Mouse (Mus musculus) spleen, adult 18-20 months (tissue): ENCODE data around the gene Smarce1.
A peak's percentile ranks its signal among the peaks of the same experiment; 100 is the strongest.
"Not testable (repeated sequence)": the region's sequence is repeated elsewhere in the genome, so short reads cannot be mapped to it uniquely, and the experiment has no call there.

Experiments
- DNase-seq, 2 experiments: peaks; one replicate each; pipeline ENCODE4 v3.0.0; 2022; ENCODE audit warnings: mixed read lengths in 2 of 2

Gene Smarce1

DNA sequence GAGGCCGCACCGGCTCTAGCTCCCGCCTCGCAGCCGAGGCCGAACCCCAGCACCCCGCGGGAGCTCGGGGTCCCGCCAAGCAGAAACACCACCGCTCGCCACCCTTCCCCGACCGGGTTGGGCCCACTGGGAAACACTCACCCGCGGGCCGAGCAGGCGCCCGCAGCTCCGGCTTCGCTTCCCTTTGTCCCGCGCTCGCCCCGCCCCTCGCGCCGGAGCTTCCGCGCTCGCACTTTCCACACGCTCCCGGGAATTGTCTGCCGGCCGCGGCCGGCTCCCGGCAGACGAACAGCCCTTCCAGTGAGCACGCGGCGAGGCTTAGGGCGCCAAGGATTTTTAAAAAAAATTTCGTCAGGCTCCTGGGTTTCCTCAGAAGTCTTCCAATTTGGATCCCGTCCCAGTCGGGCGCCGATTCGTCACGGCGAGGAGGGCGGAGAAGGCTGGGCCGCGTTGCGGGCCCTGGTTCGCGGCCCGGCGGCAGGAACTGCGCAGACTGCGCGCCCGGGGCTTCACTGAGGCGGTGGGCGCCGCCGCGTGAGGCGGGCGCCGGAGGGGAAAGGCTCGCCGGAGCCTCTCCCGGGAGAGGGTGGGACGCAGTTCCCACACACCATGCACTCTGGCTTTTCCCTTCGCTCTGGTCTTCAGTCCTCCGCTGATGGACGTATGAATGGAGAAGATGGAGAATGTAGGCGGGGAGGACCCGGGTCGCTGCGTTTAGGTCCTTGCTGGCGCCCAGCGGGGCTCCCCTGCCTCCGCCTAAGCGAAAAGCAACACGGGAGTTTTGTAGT is at the start of gene Smarce1:
Smarce1 (minus strand) TSS at position 757 of the 788 bp plus-strand sequence.
- DNase-seq = peak; percentile 65 to 80

DNA sequence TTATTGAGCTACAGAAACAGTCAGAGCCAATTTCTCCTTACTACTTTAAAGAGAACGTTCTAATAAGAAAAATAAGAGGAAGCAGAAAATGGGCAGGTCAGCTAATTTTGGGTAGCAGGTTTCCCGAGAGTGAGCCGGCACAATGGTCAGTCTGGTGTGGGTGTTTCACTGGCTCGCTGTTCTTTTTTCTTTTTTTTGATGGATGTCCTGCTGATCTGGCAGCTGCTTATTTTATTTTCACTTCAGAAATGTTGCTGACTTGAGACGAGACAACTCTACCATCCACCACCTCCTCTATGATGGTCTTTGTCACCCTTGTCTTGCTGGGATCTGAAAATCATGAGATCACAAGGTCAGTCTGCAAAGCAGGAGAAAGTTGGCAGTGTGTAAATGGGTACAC is 49.2 kb upstream of the Smarce1 start:
- DNase-seq = no peak

DNA sequence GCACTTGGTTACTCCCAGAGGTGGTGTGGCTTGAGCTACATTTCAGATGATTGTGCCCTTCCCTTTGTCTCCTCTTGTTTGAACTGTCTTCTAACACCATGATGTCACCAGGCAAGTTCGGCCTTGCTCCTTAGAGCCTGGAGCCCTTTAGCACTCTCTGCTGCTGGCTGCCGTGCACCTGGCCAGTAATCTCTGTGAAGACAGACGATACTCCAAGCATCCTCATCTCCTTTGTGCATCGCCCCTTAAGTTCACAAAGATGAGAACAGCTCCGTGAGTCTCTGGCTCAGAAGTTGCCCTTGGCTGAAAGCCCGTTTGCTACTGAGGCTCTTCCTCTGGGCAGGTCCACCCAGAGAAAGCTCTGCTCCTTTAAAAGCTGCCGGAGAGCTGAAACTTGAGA is 46.0 kb upstream of the Smarce1 start:
- no peak for DNase-seq

DNA sequence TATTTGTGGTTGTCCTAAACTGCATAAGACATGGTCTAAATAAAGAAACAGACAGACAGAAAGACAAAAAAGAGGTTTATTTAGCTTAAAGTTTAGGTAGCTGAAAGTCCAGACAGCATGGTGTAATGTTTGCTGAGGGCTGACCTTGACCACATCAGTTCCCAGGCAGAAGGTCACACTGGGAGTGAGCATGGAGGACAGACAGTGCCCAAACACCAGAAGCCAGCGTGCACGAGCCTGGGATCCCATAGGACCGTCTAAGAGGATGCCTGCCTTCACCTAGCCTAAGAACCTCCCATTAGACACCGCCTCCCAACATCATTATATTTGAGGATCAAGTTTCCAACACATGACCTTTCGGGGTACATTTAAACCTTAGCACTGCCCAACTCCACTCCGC is 44.8 kb upstream of the Smarce1 start:
- DNase-seq = no peak

DNA sequence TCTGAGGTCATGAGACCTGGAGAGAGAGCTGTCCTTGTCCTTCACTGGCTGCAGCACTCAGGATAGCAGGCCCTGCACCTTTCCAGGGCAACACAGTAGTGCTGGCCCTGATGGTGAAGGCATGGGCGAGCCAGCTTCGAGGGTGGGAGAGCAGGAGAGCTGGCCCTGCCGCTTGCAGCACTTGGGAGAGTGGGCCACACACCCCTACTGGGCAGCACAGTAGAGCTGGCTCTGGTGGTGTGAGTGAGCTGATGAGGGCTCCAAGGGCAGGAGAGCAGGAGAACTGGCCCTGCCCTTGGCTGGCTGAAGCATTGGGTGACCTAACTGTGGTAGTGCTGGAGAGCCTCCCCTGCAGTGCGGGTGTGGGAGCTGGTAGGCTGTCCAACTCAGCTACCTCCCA is 41.9 kb upstream of the Smarce1 start:
- DNase-seq = no peak

DNA sequence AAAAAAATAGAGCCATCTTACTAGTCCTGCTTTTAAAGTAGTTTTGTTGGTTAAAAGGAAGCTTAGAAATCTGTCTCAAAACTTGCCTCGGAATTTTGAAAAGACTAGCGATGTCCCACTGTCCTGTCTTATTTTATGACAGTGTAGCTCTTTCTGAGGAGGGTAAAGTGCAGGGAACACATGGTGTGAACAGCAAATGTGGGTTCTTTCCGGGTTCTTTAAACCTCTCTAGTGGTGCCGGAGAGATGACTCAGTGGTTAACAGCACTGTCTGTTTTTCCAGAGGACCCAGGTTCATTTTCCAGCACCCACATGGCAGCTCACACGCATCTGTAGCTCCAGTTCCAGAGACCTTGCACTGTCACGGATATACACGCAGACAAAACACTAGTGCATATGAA is 38.4 kb upstream of the Smarce1 start:
- no peak for DNase-seq

DNA sequence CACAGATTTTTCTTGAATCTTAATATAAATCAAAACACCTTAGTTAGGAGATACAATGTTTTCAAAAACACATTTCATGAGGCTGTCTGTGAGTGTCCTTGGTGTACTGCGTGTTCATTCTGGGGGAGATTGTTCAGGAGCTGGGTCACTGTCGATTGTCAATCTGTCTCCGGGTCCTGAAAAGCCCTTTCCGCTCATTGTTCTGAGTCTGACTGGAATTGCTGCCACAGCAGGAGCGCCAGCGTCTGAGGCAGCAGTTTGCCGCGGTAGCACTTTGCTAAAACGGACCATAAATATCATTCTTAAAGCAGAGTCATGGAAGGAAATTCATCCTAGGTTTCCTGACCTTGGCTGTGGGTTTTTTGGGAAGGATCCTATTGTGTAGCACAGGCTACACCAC is 35.0 kb upstream of the Smarce1 start:
- DNase-seq = no peak

DNA sequence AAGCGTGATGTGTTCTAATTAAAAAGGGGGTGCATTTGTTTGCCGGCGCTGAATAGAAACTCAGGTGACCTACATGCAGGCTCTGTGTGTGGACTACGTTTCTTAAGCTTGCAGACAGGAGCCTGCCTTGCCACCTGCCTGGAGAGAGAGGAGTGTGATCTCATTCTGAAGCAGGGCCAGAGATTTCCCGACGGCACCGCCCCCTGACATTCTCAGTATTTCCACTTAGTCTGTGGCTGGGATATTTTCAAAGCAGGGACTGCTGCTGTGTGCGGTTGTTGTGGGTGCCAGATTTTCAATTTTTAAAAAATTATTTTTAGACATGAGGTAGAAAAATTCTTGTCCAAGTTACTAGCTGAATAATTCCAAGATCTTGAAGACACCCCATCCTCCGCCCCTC is 34.4 kb upstream of the Smarce1 start:
- no peak for DNase-seq

DNA sequence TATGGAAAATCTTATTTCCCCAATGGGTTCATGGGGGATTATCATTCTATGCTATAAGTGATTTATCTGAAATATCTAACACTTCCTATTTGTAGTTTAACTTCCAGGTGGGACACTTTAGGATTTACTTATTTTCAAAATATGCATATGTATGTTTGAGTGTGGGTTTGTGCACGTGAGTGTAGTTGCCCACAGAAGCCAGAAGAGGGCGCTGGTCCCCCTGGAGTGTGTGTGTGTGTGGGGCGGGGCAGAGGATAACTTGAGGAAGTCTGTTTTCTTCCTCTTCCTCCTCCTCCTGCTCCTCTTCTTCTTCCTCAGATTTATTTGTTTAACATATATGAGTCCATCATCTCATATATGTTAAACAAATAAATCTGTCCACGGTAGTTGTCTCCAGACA is 25.4 kb upstream of the Smarce1 start:
- DNase-seq = no peak

DNA sequence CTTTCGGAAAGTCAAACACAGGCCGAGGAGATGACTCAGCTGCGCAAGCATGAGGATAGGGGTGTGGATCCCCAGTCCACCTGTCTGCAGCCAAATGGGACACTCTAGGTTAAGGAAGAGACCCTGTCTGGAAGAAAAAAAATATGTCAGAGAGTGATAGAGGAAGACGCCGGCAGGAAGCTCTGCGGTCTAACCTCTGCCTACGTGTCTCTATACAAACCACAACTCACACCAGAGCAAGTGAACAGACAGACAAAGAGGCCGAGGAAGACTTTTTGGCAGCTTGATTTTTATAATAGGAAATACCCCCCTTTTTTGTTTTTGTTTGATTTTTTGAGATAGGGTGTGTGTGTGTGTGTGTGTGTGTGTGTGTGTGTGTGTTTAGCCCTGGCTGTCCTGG is 24.5 kb upstream of the Smarce1 start:
- DNase-seq = no peak

DNA sequence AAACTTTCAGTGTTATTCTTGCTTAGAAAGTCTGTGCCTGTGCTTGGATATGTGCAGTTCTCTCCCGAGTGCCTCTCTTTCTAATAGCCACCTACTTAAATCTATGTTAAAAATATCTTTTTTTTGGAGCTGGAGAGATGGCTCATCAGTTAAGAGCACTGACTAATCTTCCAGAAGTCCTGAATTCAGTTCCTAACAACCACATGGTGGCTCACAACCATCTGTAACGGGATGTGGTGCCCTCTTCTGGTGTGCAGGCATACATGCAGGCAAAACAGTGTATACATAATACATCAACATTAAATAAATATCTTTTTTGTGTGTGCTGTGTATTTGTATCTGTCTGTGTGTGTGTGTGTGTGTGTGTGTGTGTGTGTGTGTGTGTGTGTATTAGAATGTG is 23.1 kb upstream of the Smarce1 start:
- no peak for DNase-seq

DNA sequence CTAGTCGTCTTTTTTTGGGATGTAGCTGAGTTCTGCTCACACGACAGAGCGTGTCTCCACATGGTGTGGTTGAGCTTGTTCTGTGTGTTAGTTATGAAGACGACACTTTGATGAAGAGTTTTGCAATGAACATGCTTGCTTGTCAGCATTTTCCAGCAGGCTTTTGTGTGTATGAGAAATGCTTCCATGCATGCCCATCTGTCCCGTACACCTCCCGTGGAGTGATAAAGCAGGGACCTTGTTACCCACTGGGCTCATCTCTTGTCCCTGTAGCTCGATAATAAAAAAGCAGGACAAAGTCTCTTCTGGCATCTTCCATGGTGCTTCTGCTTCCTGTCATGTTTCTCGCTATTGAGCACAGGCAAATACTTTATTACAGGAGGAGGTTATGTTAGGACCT is 21.9 kb upstream of the Smarce1 start:
- no peak for DNase-seq

DNA sequence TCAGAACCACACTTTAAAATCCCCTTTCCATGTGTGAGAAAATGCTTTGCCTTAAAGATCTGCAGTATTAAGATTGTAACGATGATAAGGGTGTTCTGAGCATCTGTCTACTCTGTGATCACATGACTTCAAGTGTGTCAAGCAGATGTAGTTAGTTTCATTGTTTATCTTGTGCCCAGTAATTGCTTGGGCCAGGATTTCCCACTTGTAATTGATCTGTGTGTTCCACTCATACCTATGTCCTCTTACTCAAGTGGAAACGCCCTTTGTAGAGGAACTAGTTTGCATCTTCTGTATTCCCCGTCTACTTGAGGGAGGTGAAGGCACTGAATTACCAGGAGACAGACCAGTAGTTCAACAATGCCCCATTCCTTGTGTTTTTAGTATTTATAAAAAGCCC is 19.8 kb upstream of the Smarce1 start:
- DNase-seq = no peak

DNA sequence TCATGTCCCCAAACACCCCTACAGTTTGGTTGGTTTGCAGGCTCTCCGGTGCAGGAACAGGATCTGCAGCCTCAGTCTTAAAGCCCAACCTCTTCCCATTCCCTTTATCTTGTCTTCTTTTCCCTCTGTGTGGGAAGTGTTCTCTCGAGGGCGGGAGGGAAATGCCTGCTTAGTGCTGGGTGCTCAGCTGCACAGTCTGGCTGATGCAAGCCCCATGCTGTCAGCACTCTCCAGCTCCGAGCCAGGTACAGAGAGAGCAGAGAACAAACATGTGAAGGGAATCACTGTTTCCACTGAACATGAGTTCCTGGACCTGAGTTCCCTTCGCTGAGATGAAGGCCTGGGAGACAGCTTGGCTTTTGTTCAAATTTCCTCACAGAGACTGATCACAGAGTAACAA is 19.4 kb upstream of the Smarce1 start:
- DNase-seq = no peak

DNA sequence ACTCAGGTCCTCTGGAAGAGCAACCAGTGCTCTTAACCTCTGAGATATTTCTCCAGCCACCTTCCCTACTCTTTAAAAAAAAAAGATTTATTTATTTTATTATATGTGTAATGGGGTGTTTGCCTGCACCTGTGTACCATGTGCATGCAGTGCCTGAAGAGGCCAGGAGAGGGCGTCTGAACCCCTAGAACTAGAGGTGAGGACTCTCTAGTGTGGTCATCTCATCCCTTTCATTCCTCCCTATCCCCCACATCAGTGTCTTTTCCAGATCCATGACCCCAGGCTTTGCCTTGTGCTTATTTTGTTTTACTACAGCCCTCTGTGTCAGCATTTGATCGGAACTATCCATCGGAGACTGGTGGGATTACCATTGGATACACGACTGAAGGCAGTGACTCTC is 18.3 kb upstream of the Smarce1 start:
- DNase-seq = peak in 1 of 2 experiments; percentile 27

DNA sequence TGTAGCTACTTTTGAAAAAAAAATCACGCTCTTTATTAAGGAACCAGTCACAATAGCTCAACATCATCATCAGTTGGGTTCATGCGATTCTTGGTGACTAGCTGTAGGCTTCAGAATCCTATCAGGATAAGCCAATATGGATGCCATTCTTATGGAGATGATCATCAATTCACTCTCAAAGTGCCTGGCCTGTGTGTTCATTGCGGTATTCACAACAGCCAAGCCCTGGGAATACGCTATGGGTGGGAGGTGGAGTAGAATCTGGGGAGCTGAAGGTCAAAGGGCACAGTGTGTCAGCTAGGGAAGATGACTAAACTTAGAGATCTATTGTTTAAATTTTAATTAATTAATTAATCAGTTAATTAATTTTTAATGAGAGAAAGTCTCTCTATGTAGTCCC is 17.1 kb upstream of the Smarce1 start:
- DNase-seq = no peak

DNA sequence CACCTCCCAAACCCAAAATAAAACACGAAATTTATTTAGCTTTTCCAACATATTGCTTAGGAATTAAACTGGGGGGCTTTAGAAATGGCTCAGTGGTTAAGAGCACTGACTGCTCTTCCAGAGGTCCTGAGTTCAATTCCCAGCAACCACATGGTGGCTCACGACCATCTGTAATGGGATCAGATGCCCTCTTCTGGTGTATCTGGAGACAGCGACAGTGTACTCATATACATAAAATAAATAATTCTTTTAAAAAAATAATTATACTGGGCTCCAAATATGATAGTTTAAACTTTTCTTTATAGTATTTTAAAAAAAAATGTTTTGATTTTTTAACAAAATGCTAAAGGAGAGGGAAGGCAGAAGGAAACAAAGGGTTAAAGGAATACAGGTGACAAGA is 13.7 kb upstream of the Smarce1 start:
- not testable (repeated sequence) for DNase-seq

DNA sequence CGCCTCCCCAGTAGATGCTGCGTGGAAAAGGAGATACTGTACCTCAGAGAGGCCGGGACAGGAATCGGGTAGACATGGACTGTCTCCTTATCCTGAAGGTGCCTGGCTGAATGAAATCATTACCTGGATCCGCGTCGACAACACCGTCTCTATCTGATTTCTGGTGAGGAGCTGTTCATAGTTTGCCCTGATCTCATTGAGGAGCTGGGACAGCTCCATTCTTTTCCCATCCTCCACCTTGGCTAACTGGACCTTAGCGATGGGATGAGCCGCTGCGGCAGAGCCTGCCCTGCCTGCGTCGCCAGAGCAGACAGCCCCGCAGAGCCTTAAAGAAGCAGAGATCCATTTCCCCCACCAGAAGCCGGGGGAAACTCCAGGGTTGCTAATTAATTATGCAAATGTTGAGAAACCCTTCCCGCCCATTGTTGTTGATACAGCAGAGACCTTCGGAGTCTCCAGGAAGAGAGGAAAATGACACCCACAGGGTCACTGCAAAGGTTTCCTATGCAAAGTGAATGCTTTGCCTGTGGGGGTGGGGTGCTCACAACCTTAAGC is 13.1 kb upstream of the Smarce1 start, which contains the start of gene Krt222:
Krt222 (minus strand) TSS at position 266 of the 555 bp plus-strand sequence.
- DNase-seq = no peak

DNA sequence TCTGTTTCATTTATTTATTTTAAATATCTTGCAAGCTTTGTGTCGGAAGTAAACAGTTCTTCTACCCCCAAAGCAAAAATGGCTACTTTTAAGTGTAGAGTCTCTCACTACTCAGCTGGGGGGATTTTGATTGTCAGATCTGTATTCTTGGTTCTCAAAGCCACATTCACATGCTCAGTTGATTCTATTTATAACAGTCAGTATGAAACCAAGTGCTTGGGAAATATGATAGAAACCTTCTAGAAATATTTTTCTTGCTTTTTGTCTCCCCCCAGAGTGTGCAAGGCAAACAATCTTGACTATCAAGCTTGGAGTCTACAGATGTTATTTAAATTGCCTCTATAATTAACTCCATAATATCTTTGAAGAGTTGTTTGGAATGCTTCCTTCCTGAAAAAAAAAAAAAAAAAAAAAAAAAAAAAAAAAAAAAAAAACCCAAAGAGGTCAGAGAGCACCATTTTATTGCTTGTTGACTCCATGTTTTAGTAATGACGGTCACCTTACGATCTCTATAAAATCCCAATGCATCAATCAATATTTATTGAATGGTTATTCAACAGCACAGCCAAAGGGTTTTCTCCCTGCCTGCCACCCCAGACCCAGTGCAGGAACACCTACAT is 12.5 kb upstream of the Smarce1 start:
- no peak for DNase-seq

DNA sequence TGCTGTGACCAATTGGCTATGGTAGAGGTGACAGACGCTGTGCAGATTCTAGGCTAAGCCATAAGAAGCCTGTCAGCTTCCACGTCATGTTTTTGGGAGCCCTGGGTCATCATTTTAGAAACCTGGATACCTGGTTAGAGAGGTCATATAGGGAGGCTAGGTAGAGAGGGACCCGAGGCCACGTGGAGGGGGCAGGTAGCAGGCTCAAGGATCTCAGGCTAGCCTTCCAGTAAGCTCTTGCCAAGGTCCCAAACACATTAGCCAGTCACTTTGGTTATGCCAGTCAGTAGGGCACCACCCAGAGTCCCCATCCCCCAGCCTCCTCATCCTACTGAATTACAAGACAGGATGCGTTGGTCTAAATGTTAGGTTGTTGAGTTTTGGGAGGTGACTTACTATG is 11.2 kb upstream of the Smarce1 start:
- no peak for DNase-seq

DNA sequence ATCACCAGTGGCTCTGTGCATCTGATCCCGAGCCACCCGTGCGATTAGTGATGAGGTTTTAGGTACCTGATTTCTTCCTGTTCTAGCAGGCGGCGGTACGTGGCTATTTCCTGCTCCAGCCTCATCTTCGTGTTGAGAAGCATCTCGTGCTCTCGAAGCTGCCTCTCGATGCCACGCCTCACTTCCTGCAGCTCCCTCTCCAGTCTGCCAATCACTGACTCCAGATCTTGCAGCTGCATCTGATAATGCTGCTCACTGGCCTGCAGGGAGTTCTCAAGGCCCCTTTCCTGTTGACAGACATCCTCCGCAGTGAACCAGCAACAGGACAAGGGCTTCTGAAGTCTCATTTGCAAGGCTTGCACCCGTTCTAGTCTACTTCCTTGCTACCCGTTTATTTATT is 7.7 kb upstream of the Smarce1 start:
- peak; percentile 48 to 66 for DNase-seq

DNA sequence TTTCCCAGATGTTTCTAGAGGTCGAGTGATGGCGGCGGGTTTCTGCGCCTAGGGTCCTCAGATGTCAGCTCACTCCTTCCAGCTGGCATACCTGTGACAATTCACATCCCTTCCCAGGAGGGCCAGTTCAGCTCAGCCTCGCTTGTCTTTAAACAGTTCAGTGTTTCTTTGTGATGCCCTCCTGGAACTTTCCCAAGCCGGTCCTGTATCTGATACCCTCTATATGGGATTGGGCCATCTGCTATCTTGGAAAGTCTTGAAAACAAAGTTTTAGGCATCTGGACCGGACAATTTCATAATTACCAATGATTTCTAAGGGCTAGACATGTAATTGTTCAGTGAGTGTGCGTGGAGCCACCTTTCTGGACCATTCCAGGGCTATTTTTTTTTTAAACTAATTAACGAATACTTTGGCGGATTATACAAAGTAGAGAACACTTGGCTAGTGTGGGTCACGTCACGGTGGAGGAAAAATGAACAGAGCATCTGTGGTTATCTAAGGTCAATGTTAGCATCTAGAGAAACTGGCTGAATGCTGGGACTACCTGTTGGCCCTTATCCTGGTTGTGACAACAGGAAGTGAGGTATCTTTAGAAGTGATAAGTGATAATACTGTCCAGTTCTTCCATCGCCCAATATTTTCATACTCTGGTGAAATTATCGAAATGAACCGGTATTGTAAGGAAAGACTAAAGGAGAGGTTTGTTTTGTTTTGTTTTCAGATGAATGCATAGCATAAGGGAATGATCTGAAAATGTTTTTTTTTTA is 416 bp upstream of the Smarce1 start:
- DNase-seq = no peak

DNA sequence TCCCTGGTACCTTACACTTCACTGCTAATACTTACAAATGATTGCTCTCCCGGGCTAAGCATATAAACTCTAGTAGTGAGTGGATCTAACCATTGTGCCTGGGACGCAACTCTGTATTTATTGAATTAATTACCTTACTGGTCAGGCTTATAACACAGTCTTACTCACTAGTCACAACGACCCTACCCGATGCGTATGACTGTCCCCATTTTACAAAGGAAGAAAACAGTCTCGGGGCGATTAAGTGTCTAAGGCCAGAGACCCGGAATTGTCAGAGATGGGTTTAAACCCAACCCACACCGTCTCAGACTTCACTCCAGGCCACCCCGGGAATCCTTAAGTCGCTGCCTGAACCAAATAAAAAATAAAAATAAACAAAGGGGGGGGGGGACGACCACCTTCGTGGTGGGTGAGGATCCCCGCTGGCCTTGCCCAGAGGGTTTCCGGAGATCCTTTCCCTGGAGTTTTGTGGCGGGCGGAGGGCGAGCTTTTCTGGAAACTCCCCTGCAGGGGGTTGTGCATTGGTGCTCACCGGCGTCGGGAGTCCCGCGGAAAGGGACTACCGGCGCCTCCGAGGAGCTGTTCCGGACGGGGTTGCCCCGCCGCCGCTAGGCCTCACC is 1.1 kb downstream of the Smarce1 start:
- DNase-seq = no peak
